11 mouse cellular contexts compared by ENCODE assay signal in the genomic region with DNA sequence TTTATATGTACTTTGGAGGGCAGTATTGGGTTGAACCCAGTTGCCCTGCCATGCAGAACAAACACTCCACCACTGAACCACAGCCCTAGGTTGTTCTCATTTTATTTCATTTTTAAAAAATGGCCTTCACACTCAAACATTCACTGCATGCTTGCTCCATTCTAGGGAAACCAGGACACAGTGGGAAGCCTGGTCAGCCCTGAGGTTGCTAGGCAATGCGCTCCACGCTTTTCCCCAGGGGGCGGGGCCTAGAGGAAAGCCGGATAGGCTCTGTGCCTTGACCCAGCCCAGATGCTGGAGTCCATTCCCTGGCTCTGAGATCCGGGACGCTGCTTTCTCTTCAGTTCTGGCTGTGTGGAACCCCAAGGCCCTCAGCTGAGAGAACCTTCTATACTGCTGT. TPM values are rescaled to one million over a fixed set of nuclear protein-coding genes. Genes with fewer than 3 reads are reported as not detected.
DNase-seq lines count a peak whose midpoint lies in the region; ATAC-seq lines count a peak whose summit lies in the region.
"Had no signal": no experiment of that assay in that cellular context is flagged by ENCODE, and none has a peak within 500 bp of the region (broad histone marks: within the 10 kb centered on the region; RNA-seq: fewer than 3 reads in every experiment).

No protein-coding gene starts in this region.

- no peak overlapping the region for H3K9ac ChIP-seq in hindbrain, embryonic 11.5 days (ENCODE audit: low read depth, low read length)
- H3K9ac ChIP-seq in hindbrain, embryonic 14.5 days, result no peak overlapping the region
- H3K9ac ChIP-seq in midbrain, embryonic 14.5 days (replicated peaks; ENCODE audit: low read length), result no peak overlapping the region

- WGBS in hindbrain, embryonic 11.5 days, result 3% methylated on average over 6 of the region's 6 CpGs
- 5% methylated on average over 6 of the region's 6 CpGs for WGBS in hindbrain, embryonic 14.5 days
- 3% methylated on average over 6 of the region's 6 CpGs for WGBS in midbrain, embryonic 14.5 days

- H3K27ac ChIP-seq in hindbrain, embryonic 11.5 days (ENCODE audit: low read depth, low read length), result no peak overlapping the region
- H3K27ac ChIP-seq in hindbrain, embryonic 14.5 days, result no peak overlapping the region
- H3K27ac ChIP-seq in midbrain, embryonic 14.5 days (replicated peaks; ENCODE audit: low read depth, low read length), result no peak overlapping the region

- ATAC-seq in hindbrain, embryonic 11.5 days (ENCODE audit: low FRiP score), result peak; percentile 80
- ATAC-seq in hindbrain, embryonic 14.5 days (ENCODE audit: low FRiP score), result no peak
- no peak for ATAC-seq in midbrain, embryonic 14.5 days (ENCODE audit: low FRiP score, low TSS enrichment)
- no peak for ATAC-seq in inflammation-experienced regulatory T-cells, adult 6 months

- H3K27me3 ChIP-seq in hindbrain, embryonic 11.5 days (ENCODE audit: control insufficient read depth, insufficient read depth, low read length), result no peaks in the 10 kb centered on the region
- no peaks in the 10 kb centered on the region for H3K27me3 ChIP-seq in hindbrain, embryonic 14.5 days (ENCODE audit: control insufficient read depth, insufficient read depth, low read length)
- no peaks in the 10 kb centered on the region for H3K27me3 ChIP-seq in midbrain, embryonic 14.5 days (ENCODE audit: control insufficient read depth, insufficient read depth, low read length)

- H3K36me3 ChIP-seq in hindbrain, embryonic 11.5 days (ENCODE audit: control insufficient read depth, insufficient read depth, low read length), result no peaks in the 10 kb centered on the region
- H3K36me3 ChIP-seq in hindbrain, embryonic 14.5 days (replicated peaks; ENCODE audit: control insufficient read depth, insufficient read depth), result no peaks in the 10 kb centered on the region
- H3K36me3 ChIP-seq in midbrain, embryonic 14.5 days (ENCODE audit: control insufficient read depth, insufficient read depth, low read length), result no peaks in the 10 kb centered on the region

- no peak overlapping the region for H3K4me2 ChIP-seq in hindbrain, embryonic 11.5 days (replicated peaks; ENCODE audit: low read depth, low read length)
- H3K4me2 ChIP-seq in hindbrain, embryonic 14.5 days (replicated peaks), result no peak overlapping the region
- H3K4me2 ChIP-seq in midbrain, embryonic 14.5 days (ENCODE audit: low read length), result no peak overlapping the region

- H3K9me3 ChIP-seq in hindbrain, embryonic 11.5 days (ENCODE audit: control insufficient read depth, low read length), result no peaks in the 10 kb centered on the region
- no peaks in the 10 kb centered on the region for H3K9me3 ChIP-seq in hindbrain, embryonic 14.5 days (ENCODE audit: control insufficient read depth, low read length)
- H3K9me3 ChIP-seq in midbrain, embryonic 14.5 days (ENCODE audit: control insufficient read depth, low read length), result no peaks in the 10 kb centered on the region

- peak; percentile 60 for DNase-seq in hindbrain, embryonic 11.5 days (ENCODE audit: low spot score)
- DNase-seq in hindbrain, embryonic 14.5 days (ENCODE audit: low spot score), result no peak
- DNase-seq in adrenal gland, postnatal 36 days, result peak; percentile 28 to 30
- peak; percentile 19 for DNase-seq in forelimb bud, embryonic 11.5 days (ENCODE audit: low read depth, low spot score)
- DNase-seq in midbrain, embryonic 14.5 days, result peak; percentile 62
- no peak for DNase-seq in urinary bladder, postnatal 4 days (ENCODE audit: low spot score in 2 of 2)
- DNase-seq in cerebellum, postnatal 4 days (ENCODE audit: low spot score in 2 of 2), result no peak

- no peak overlapping the region for H3K4me3 ChIP-seq in hindbrain, embryonic 11.5 days (ENCODE audit: low read depth, low read length)
- no peak overlapping the region for H3K4me3 ChIP-seq in hindbrain, embryonic 14.5 days (replicated peaks; ENCODE audit: low read length)
- no peak overlapping the region for H3K4me3 ChIP-seq in midbrain, embryonic 14.5 days (replicated peaks; ENCODE audit: low read depth, low read length)

- no peaks in the 10 kb centered on the region for H3K4me1 ChIP-seq in hindbrain, embryonic 11.5 days (replicated peaks; ENCODE audit: control insufficient read depth, insufficient read depth, low read length)
- no peaks in the 10 kb centered on the region for H3K4me1 ChIP-seq in hindbrain, embryonic 14.5 days (replicated peaks; ENCODE audit: control insufficient read depth, insufficient read depth, low read length)
- H3K4me1 ChIP-seq in midbrain, embryonic 14.5 days (ENCODE audit: control insufficient read depth, insufficient read depth, low read length), result 0 out of 2 replicates have a peak, but pooled peaks cover 5% of the 10 kb centered on the region

RNA-seq across cellular contexts. Expression of a gene that starts 8.8 kb away (rescaled TPM):
- polyA plus RNA-seq in hindbrain, embryonic 11.5 days (2014; fragmentation: Nextera tagmentation; extraction: Ambion mirVana), result not detected in 2 replicates
- polyA plus RNA-seq in hindbrain, embryonic 14.5 days (2014; fragmentation: Nextera tagmentation; extraction: Ambion mirVana), result not detected in 2 replicates
- not detected for total RNA-seq in adrenal gland, postnatal 36 days (2021)
- not detected in 2 replicates for polyA plus RNA-seq in midbrain, embryonic 14.5 days (2014; fragmentation: Nextera tagmentation; extraction: Ambion mirVana)
- polyA plus RNA-seq in inflammation-experienced regulatory T-cells, adult 6 months (2017; shearing (Covaris generic)), result under 1 TPM in 2 of 3 experiments, not detected in 1; 0.23 to 0.40 TPM
- total RNA-seq: megakaryocyte-erythroid progenitor cell, adult 5-6 weeks had no signal
- polyA plus RNA-seq: stomach, embryonic 14.5 days had no signal

RNA-seq across cellular contexts. Expression of a gene that starts 25.4 kb away (rescaled TPM):
- polyA plus RNA-seq in hindbrain, embryonic 11.5 days (2014; fragmentation: Nextera tagmentation; extraction: Ambion mirVana), result 0.85 and 1.5 TPM in 2 replicates
- 0.90 and 1.7 TPM in 2 replicates for polyA plus RNA-seq in hindbrain, embryonic 14.5 days (2014; fragmentation: Nextera tagmentation; extraction: Ambion mirVana)
- under 1 TPM; 0.40 to 0.92 TPM for total RNA-seq in adrenal gland, postnatal 36 days (2021)
- 0.93 and 1.3 TPM in 2 replicates for polyA plus RNA-seq in midbrain, embryonic 14.5 days (2014; fragmentation: Nextera tagmentation; extraction: Ambion mirVana)
- under 1 TPM; 0.18 to 0.34 (median 0.21) TPM for polyA plus RNA-seq in inflammation-experienced regulatory T-cells, adult 6 months (2017; shearing (Covaris generic))
- polyA plus RNA-seq: large intestine, adult 2 months had no signal

Comparison
In these comparisons a context has a peak if more than half of its experiments do, and no peak if none do; other contexts are left out.
1. DNase-seq: peak in hindbrain, embryonic 11.5 days (single experiment), adrenal gland, postnatal 36 days (2 of 2), forelimb bud, embryonic 11.5 days (single experiment) and midbrain, embryonic 14.5 days (single experiment); none in hindbrain, embryonic 14.5 days (single experiment), urinary bladder, postnatal 4 days (0 of 2) and cerebellum, postnatal 4 days (0 of 2).